ENCODE assay signal across 21 mouse cellular contexts in genomic region chr6:6657928-6658500, GRCm38 (mm10).
A peak's percentile ranks its signal among the peaks of the same experiment; 100 is the strongest.
DNase-seq lines count a peak whose midpoint lies in the region; ATAC-seq and TF ChIP-seq lines count a peak whose summit lies in the region.
"Had no signal": no experiment of that assay in that cellular context is flagged by ENCODE, and none has a peak within 500 bp of the region (broad histone marks: within the 10 kb centered on the region; RNA-seq: fewer than 3 reads in every experiment).

No protein-coding gene starts in this region.

- H3K9ac ChIP-seq in hindbrain, postnatal 0 days (replicated peaks; ENCODE audit: low read length) = no peak overlapping the region
- H3K9ac ChIP-seq in hindbrain, embryonic 11.5 days (ENCODE audit: low read depth, low read length) = no peak overlapping the region
- H3K9ac ChIP-seq: forebrain, embryonic 12.5 days; heart, embryonic 13.5 days; hindbrain, embryonic 15.5 days had no signal

- ATAC-seq in hindbrain, postnatal 0 days = 0 out of 2 replicates have a peak, but pooled peaks have one; percentile 12
- ATAC-seq in hindbrain, embryonic 11.5 days (ENCODE audit: low FRiP score) = no peak
- ATAC-seq: activated CD4-positive, CD25-positive, alpha-beta regulatory T cell, adult 4 months; Patski had no signal

- TF ChIP-seq CTCF in hindbrain, postnatal 0 days (IDR thresholded peaks at IDR 0.05; ENCODE audit: low read depth) = no peak

- 33% methylated on average over 3 of the region's 3 CpGs for WGBS in hindbrain, postnatal 0 days
- 40% methylated on average over 3 of the region's 3 CpGs for WGBS in hindbrain, embryonic 11.5 days
- 21% methylated on average over 3 of the region's 3 CpGs for WGBS in embryonic facial prominence, embryonic 10.5 days

- no peaks in the 10 kb centered on the region for H3K36me3 ChIP-seq in hindbrain, postnatal 0 days (ENCODE audit: insufficient read depth, low read length)
- no peaks in the 10 kb centered on the region for H3K36me3 ChIP-seq in hindbrain, embryonic 11.5 days (ENCODE audit: control insufficient read depth, insufficient read depth, low read length)
- no peaks in the 10 kb centered on the region for H3K36me3 ChIP-seq in embryonic facial prominence, embryonic 10.5 days (replicated peaks)
- H3K36me3 ChIP-seq: forebrain, embryonic 12.5 days; heart, embryonic 13.5 days; hindbrain, embryonic 15.5 days had no signal

- no peak overlapping the region for H3K4me3 ChIP-seq in hindbrain, postnatal 0 days (ENCODE audit: low read length)
- H3K4me3 ChIP-seq in hindbrain, embryonic 11.5 days (ENCODE audit: low read depth, low read length) = no peak overlapping the region
- H3K4me3 ChIP-seq in embryonic facial prominence, embryonic 10.5 days = no peak overlapping the region
- H3K4me3 ChIP-seq: forebrain, embryonic 12.5 days; heart, embryonic 13.5 days; hindbrain, embryonic 15.5 days had no signal

- no peaks in the 10 kb centered on the region for H3K27me3 ChIP-seq in hindbrain, postnatal 0 days (ENCODE audit: insufficient read depth, low read length)
- no peaks in the 10 kb centered on the region for H3K27me3 ChIP-seq in hindbrain, embryonic 11.5 days (ENCODE audit: control insufficient read depth, insufficient read depth, low read length)
- H3K27me3 ChIP-seq in embryonic facial prominence, embryonic 10.5 days (replicated peaks; ENCODE audit: low read depth, poor library complexity, severe bottlenecking) = no peaks in the 10 kb centered on the region
- H3K27me3 ChIP-seq: CH12.LX; forebrain, embryonic 12.5 days; heart, embryonic 13.5 days; hindbrain, embryonic 15.5 days had no signal

- H3K27ac ChIP-seq in hindbrain, postnatal 0 days = no peak overlapping the region
- no peak overlapping the region for H3K27ac ChIP-seq in hindbrain, embryonic 11.5 days (ENCODE audit: low read depth, low read length)
- H3K27ac ChIP-seq in embryonic facial prominence, embryonic 10.5 days (replicated peaks) = peak overlapping the region; percentile 51; the same call in 1 of the 2 replicates
- H3K27ac ChIP-seq: forebrain, embryonic 12.5 days; heart, embryonic 13.5 days; hindbrain, embryonic 15.5 days had no signal

- H3K9me3 ChIP-seq in hindbrain, postnatal 0 days (ENCODE audit: low read length) = no peaks in the 10 kb centered on the region
- H3K9me3 ChIP-seq in hindbrain, embryonic 11.5 days (ENCODE audit: control insufficient read depth, low read length) = no peaks in the 10 kb centered on the region
- H3K9me3 ChIP-seq in embryonic facial prominence, embryonic 10.5 days = no peaks in the 10 kb centered on the region
- H3K9me3 ChIP-seq: forebrain, embryonic 12.5 days; heart, embryonic 13.5 days; hindbrain, embryonic 15.5 days had no signal

- no peak overlapping the region for H3K4me2 ChIP-seq in hindbrain, postnatal 0 days (ENCODE audit: low read depth, low read length)
- H3K4me2 ChIP-seq in hindbrain, embryonic 11.5 days (replicated peaks; ENCODE audit: low read depth, low read length) = no peak overlapping the region
- H3K4me2 ChIP-seq: forebrain, embryonic 12.5 days; heart, embryonic 13.5 days; hindbrain, embryonic 15.5 days had no signal

- peak; percentile 2 for DNase-seq in embryo, embryonic 10.5 days (ENCODE audit: low spot score)
- no peak for DNase-seq in embryo, embryonic 11 days
- no peak for DNase-seq in hindbrain, postnatal 0 days (ENCODE audit: low spot score)
- no peak for DNase-seq in hindbrain, embryonic 11.5 days (ENCODE audit: low spot score)
- peak; percentile 21 for DNase-seq in embryonic facial prominence, embryonic 10.5 days (ENCODE audit: low spot score)
- peak; percentile 97 for DNase-seq in fibroblast of lung, adult 2 months (ENCODE audit: low read depth)
- no peak for DNase-seq in ovary, postnatal 14 days (ENCODE audit: low spot score)
- DNase-seq: adrenal gland, postnatal 14 days; cerebellum, adult 11-12 months; cerebellum, adult 9-10 months; cerebellum, postnatal 25 days; gastrocnemius, postnatal 36 days; heart, adult 11 months; heart, postnatal 36 days; kidney, adult 11 months had no signal

- H3K4me1 ChIP-seq in hindbrain, postnatal 0 days (ENCODE audit: insufficient read depth, low read length) = no peaks in the 10 kb centered on the region
- no peaks in the 10 kb centered on the region for H3K4me1 ChIP-seq in hindbrain, embryonic 11.5 days (replicated peaks; ENCODE audit: control insufficient read depth, insufficient read depth, low read length)
- peaks cover 14% of the 10 kb centered on the region for H3K4me1 ChIP-seq in embryonic facial prominence, embryonic 10.5 days
- H3K4me1 ChIP-seq: heart, embryonic 13.5 days; hindbrain, embryonic 15.5 days had no signal

Comparison
In these comparisons a context has a peak if more than half of its experiments do, and no peak if none do; other contexts are left out.
1. DNase-seq: peak in embryo, embryonic 10.5 days (single experiment), embryonic facial prominence, embryonic 10.5 days (single experiment) and fibroblast of lung, adult 2 months (single experiment); none in embryo, embryonic 11 days (single experiment), hindbrain, postnatal 0 days (single experiment), hindbrain, embryonic 11.5 days (single experiment) and ovary, postnatal 14 days (single experiment).